Mouse (Mus musculus) hindlimb bud, embryonic 11.5 days (tissue): ENCODE results near the gene B3galt6.

Experiments
- DNase-seq: peaks from one replicate; pipeline ENCODE4 v3.0.0-alpha.2; 2012; ENCODE audit warnings: low read depth, low spot score; ENCODE audit errors: extremely low spot score

Gene B3galt6

GRCm38 (mm10) chr4:155991908-155992230 lies 580 bp downstream of the B3galt6 start:
- DNase-seq = no peak

GRCm38 (mm10) chr4:155991211-155991907 lies 1.1 kb downstream of the B3galt6 start:
- DNase-seq = no peak

GRCm38 (mm10) chr4:155983788-155984187 lies 8.7 kb downstream of the B3galt6 start:
- no peak for DNase-seq

DNA sequence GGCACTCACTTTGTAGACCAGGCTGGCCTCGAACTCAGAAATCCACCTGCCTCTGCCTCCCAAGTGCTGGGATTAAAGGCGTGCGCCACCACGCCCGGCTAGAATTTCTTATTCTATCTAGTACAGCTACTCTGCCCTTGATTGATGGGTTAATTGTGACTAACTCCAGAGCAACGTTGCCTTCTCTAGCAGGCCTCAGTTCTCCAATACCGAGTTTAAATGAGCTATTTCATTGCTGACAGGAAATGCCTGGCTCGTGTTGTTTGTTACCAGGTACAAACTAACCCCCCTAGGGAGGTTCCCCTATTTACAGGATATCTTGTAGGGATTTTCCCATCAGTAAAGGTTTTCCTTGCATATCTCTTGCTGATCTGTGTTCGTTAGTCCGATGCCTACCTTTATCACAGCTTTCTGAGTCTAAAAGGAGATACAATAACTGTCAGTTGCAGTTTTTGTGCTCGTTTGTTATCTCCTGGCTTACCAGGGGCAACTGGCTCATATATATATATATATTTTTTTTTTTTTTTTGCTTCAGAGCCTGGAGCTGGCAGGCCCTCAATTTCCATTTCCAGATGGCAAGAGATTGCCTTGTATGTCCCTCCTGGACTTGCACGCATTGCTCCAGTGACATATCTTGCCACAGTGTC lies 10.9 kb downstream of the B3galt6 start:
- no peak for DNase-seq

GRCm38 (mm10) chr4:155973239-155973638 lies 19.2 kb downstream of the B3galt6 start:
- DNase-seq = no peak

GRCm38 (mm10) chr4:155972651-155973050 lies 19.8 kb downstream of the B3galt6 start:
- no peak for DNase-seq

DNA sequence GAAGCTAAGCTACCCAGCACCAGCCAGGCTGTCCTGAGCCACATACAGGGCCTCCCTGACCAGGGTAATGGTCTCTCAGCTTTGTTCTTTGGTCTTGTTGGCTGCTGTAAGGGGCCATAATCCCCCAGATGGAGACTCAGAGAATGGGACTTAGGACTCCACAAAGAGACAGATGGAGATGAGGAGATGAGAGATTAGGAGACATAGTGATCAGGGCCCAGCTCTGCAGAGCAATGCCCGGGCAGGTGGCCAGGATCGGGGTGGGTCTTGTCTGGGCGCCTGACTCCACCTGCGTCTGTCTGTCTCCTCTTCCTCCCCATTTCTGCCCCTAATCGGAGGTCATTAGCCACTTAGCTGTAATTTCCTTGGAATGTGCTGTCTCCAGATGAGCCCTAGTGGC lies 22.2 kb downstream of the B3galt6 start:
- no peak for DNase-seq

DNA sequence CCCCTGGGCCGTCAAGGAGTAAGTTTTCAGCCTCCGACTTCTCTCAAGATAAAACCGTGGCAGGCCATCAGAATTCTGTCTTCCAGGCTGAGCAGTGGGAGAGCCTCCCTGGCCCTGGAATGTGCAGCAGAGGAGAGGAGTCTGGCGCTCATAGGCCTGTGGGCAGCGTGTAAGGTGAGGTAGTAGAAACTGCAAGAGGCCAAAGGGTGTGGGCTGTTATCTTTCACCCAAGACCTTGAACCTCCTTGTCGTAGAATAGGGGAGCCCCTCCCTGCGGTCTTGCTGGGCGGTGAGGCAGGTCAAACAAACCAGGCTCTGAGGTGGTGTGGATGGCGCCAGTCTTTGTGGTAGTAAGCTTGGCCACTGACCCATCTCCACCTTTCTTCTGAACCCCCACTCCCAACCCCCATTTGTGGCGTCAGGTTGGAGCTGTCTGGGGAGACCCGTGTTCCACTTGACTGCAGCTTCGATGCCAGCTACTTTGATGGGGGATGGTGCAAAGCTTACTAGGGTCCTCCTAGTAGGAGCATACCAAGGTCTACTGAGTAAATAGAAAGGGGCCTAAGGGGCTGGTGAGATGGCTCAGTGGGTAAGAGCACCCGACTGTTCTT lies 23.3 kb downstream of the B3galt6 start:
- no peak for DNase-seq

DNA sequence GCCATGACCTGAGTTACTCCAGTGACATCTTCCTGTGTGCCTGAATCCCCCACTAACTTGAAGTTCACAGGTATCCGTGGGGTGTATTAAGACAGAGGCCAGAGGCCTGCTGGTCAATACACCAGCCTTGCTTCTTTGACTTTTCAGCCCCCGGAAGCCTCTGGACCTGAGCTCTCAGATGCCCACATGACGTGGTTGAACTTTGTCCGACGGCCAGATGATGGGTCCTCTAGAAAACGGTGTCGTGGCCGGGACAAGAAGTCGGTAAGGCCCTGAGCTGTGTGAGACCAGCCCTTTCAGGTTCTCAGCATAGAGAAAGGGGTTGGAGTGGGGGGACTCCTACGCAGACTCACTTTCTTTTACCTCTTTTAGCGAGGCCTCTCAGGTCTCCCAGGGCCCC lies 28.1 kb downstream of the B3galt6 start:
- DNase-seq = no peak

GRCm38 (mm10) chr4:155963106-155963505 lies 29.3 kb downstream of the B3galt6 start:
- DNase-seq = no peak

DNA sequence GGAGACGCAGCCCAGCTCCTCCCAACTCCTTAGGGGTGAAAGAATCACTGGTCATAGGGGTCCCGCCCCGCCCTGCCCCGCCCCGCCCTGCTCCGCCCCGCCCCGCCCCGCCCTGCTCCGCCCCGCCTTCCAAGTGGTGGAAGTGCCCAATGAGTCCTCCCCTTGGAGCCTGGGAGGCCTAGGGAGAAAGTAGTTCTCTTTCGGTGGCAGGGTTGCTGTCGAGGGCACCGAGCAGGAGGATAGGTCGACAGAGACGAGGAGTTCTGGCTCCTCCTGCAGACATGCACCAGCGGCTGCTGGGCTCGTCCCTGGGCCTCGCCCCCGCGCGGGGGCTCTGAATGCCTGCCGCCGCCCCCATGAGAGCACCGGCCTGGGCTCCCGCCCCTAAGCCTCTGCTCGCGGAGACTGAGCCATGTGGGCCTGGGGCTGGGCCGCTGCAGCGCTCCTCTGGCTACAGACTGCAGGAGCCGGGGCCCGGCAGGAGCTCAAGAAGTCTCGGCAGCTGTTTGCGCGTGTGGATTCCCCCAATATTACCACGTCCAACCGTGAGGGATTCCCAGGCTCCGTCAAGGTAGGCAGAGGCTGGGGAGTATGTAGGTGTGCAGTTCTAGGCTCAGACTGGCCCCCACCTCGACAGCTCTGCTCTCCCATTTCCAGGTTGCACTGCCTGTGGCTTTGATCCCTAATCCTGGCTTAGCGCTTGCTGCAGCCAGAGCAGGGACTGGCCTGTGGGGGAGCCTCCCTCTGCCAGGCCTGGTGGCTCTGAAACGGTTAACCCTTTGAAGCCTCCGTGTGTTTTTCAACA lies 30.1 kb downstream of the B3galt6 start, which contains the start of gene C1qtnf12:
Gene C1qtnf12 (plus strand): TSS at position 152 of the 805 bp plus-strand sequence.
- no peak for DNase-seq

DNA sequence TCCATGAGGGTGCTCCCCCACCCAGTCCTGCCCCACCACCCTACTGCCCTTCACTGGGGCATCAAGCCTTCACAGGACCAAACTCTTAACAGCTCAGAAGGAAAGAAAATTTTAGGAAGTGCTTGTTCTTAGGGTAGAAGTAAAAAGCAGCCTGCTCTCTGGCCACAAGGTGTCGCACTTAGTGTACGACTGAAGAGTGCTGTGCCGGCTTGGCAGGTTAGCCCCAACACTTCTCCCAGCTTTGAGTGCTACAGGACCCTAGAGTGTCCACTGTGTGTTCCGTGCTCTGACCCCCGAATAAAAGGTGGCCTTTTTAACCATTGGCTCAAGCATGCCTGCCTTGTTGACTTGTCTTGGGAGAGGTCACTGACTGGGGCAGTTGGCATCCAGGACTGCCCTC lies 33.2 kb downstream of the B3galt6 start:
- DNase-seq = peak; percentile 81

GRCm38 (mm10) chr4:155955491-155955890 lies 37.0 kb downstream of the B3galt6 start:
- no peak for DNase-seq

DNA sequence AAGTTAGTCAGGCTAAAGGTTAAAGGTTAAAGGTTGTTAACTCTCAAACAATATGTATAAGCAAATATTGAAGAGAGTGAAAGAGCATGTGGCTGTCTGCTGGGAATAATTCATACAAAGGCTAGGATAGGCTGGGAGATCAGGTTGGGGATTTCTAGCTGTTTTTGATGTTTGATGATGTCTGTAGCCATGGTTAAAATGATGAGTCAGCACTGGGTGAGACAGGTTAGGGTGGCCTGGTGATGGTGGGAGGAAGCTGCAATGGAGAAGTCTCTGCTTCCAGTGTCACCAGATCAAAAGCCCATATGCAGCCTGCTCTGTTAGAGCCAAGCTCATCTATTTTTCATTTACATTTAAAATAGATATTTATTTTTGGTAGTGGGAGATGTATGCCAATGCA lies 45.4 kb downstream of the B3galt6 start:
- no peak for DNase-seq

DNA sequence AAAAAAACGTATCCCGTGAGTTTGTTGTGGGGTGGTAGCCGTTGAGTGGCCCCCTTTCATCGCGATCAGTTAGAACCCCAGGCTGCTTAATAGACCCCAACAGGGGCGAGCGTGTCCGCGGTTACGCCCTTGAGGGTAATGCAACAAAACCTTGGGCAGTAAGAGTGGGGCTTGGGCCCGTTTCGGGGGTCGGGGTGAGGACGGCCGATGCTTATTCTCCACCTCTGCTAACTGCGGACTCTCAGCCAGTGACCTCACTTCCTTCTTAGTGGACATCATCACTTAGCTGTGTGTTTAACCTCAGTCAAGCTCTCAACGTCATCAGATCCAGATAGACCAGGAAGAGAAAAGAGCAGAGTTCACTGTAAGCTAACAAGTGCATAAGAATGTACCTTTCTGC lies 48.2 kb downstream of the B3galt6 start:
- no peak for DNase-seq

DNA sequence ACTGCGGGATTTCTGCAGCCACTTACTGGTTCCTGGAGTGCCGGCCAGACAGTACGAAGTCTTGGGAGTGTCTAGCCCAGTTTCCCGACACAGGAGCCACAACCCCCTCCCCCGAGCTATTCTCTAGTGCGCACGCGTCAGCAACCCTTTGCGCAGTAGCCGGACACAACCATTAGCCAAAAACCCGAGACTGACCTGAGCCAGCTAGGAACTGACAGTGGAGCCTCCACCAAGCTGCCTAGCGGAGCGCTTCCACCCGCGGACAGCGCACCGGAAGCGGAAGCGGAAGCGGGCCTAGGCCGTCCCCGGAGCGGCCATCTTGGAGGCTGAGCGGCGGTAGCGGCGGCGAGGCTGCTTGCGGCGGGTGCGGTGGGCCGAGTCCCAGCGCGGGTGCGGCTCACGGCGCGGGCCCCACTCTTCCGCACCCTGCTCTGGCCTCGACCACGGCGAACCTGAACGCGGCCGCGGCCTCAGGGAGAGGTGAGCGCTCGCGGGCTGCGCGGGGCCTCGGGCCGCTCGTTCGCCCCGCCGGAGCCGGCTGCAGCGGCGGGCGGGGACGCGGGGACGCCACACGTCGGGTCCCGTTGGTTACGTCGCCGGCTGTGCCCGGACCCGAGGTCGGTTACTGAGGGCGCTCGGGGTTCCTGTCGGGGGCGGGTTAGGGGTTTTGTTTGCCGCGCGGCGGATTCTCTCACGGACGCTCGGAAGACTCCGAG lies 48.8 kb downstream of the B3galt6 start, which contains the start of gene Ube2j2:
Gene Ube2j2 (plus strand): TSS at position 298 of the 716 bp plus-strand sequence.
- DNase-seq = peak; percentile 86

DNA sequence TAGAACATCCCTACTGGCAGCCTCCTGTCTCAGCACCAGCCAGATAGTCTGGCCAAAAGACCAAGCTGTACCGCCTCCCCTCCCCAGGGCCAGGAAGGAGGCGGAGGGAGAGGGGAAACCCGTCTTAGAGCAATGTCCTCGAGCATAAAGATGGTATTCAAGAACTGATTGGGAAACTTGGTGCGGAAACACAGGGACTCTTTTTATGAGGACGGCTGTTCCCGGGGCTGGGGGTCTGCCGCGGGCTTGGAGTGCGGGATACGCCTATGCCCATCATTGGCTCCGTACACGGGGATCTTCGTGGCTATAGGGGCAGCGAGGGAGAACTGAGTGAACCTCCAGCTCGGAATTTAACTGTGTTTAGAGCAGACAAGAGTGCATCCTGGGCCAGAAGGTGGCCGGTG lies 49.4 kb downstream of the B3galt6 start:
- no peak for DNase-seq
